Comparison of ENCODE assay signal across 8 mouse cellular contexts in the genomic region with DNA sequence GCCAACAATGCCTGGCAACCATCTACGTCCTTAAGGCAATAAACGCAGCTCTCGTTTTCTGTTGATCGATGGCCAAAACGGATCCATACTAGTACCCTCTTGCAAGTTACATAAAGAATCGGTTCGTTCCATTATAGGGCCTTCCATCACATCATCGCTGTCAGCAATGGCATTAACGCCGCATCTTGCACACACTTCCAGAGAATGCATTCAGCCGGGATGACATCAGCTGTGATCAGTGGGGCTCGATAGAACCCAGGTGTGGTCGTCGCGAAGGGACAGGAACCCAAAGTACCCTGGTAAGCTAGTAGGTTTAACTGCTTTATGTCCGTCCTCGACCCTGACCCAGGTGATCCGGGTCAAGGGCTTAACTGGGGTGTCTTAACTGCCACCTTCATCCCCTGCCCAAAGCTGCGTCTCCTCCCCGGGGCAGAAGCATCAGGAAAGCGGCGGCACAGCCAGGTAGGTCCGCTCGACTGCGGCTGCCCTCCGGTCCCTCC. TPM values are rescaled to one million over a fixed set of nuclear protein-coding genes. Genes with fewer than 3 reads are reported as not detected.
DNase-seq lines count a peak whose midpoint lies in the region; ATAC-seq and TF ChIP-seq lines count a peak whose summit lies in the region.

No protein-coding gene starts in this region.

- intact Hi-C loops in heart, postnatal 36 days (cut with DNase I) = loop anchor here (1.0 kb wide), 1 partner anchor 46 kb away; no protein-coding TSS in a partner anchor

- H3K36me3 ChIP-seq in kidney, postnatal 0 days (ENCODE audit: insufficient read depth, low read length) = peaks cover 9% of the 10 kb centered on the region
- H3K36me3 ChIP-seq in ES-E14 (ENCODE audit: control insufficient read depth, insufficient read depth, low read length, poor library complexity, severe bottlenecking) = peaks cover 35% of the 10 kb centered on the region
- H3K36me3 ChIP-seq in liver, embryonic 13.5 days = peaks cover 42% of the 10 kb centered on the region

- peak overlapping the region; percentile 93 for H3K4me3 ChIP-seq in kidney, postnatal 0 days (replicated peaks; ENCODE audit: low read depth, low read length)
- H3K4me3 ChIP-seq in ES-E14 (ENCODE audit: insufficient read depth in 1 of 2, low read depth in 1 of 2, low read length in 2 of 2, poor library complexity in 1 of 2, severe bottlenecking in 1 of 2) = peak overlapping the region; percentile 88 to 96
- H3K4me3 ChIP-seq in cortical plate, adult 2 months (ENCODE audit: insufficient read depth, low read length) = peak overlapping the region; percentile 71
- peak overlapping the region; percentile 96 for H3K4me3 ChIP-seq in liver, embryonic 13.5 days (replicated peaks)

- no peak for TF ChIP-seq POLR2A in cortical plate, adult 2 months (IDR thresholded peaks at IDR 0.05; ENCODE audit: extremely low read depth, insufficient read depth, low read length)

- under 1% methylated on average over 26 of the region's 26 CpGs for WGBS in kidney, postnatal 0 days
- WGBS in liver, embryonic 13.5 days (ENCODE audit: insufficient replicate concordance) = under 1% methylated on average over 26 of the region's 26 CpGs

- H3K27ac ChIP-seq in kidney, postnatal 0 days = peak overlapping the region; percentile 87
- H3K27ac ChIP-seq in ES-E14 (ENCODE audit: insufficient read depth, low read depth, low read length, poor library complexity, severe bottlenecking) = peak overlapping the region; percentile 78
- no peak overlapping the region for H3K27ac ChIP-seq in cortical plate, adult 2 months (ENCODE audit: insufficient read depth, low read length)
- H3K27ac ChIP-seq in liver, embryonic 13.5 days = peak overlapping the region; percentile 94

- peak overlapping the region; percentile 82 for H3K4me2 ChIP-seq in kidney, postnatal 0 days (ENCODE audit: low read length)
- H3K4me2 ChIP-seq in liver, embryonic 13.5 days = peak overlapping the region; percentile 74

- H3K9ac ChIP-seq in kidney, postnatal 0 days (ENCODE audit: low read depth, low read length) = peak overlapping the region; percentile 85
- peak overlapping the region; percentile 98 for H3K9ac ChIP-seq in ES-E14 (ENCODE audit: insufficient read depth, low read depth, low read length, poor library complexity, severe bottlenecking)
- H3K9ac ChIP-seq in liver, embryonic 13.5 days = peak overlapping the region; percentile 99

- ATAC-seq in kidney, postnatal 0 days (replicated peaks; ENCODE audit: low FRiP score, low read depth) = peak; percentile 25; the same call in 1 of the 2 replicates
- ATAC-seq in liver, embryonic 13.5 days (ENCODE audit: low read depth) = peak; percentile 42

- DNase-seq in kidney, postnatal 0 days (ENCODE audit: low spot score) = peak; percentile 40
- DNase-seq in kidney, adult 11 months = no peak
- no peak for DNase-seq in ES-E14 (ENCODE audit: low read depth, low spot score)
- peak; percentile 28 to 33 for DNase-seq in heart, postnatal 36 days
- DNase-seq in liver, embryonic 13.5 days = no peak
- DNase-seq in right cerebral cortex, postnatal 4 days = peak; percentile 14
- DNase-seq in urinary bladder, adult 18-20 months (ENCODE audit: low spot score in 2 of 2) = no peak

- H3K4me1 ChIP-seq in kidney, postnatal 0 days (replicated peaks; ENCODE audit: insufficient read depth, low read length) = 0 out of 2 replicates have a peak, but pooled peaks cover 8% of the 10 kb centered on the region
- peaks cover 2 to 7% of the 10 kb centered on the region in 2 experiments; a peak in 3 of 4 replicates for H3K4me1 ChIP-seq in ES-E14 (ENCODE audit: control insufficient read depth in 2 of 2, insufficient read depth in 2 of 2, low read length in 2 of 2, poor library complexity in 1 of 2)
- 0 out of 2 replicates have a peak, but pooled peaks cover 1% of the 10 kb centered on the region for H3K4me1 ChIP-seq in cortical plate, adult 2 months (ENCODE audit: control insufficient read depth, insufficient read depth, low read length)
- peaks cover 48% of the 10 kb centered on the region for H3K4me1 ChIP-seq in liver, embryonic 13.5 days (replicated peaks)

- in situ Hi-C loops in ES-E14 (cut with MboI; ENCODE audit: low sequenced_read_pairs in 2 of 2, unreplicated experiment in 2 of 2) = no loop called here

- no peaks in the 10 kb centered on the region for H3K27me3 ChIP-seq in kidney, postnatal 0 days (ENCODE audit: insufficient read depth, low read length)
- no peaks in the 10 kb centered on the region for H3K27me3 ChIP-seq in liver, embryonic 13.5 days

- H3K9me3 ChIP-seq in kidney, postnatal 0 days (replicated peaks; ENCODE audit: low read length) = no peaks in the 10 kb centered on the region
- H3K9me3 ChIP-seq in ES-E14 (ENCODE audit: control insufficient read depth, insufficient read depth, low read depth, low read length) = no peaks in the 10 kb centered on the region
- no peaks in the 10 kb centered on the region for H3K9me3 ChIP-seq in liver, embryonic 13.5 days (replicated peaks)

- TF ChIP-seq CTCF in kidney, postnatal 0 days (IDR thresholded peaks at IDR 0.05; ENCODE audit: low read depth) = no peak
- TF ChIP-seq CTCF in cortical plate, adult 2 months (IDR thresholded peaks at IDR 0.05; ENCODE audit: extremely low read depth, insufficient read depth, low read length) = no peak

TF ChIP-seq in ES-E14, 5 proteins besides CTCF, POLR2A, EP300 and RAD21:
- TF ChIP-seq ZNF384 (IDR thresholded peaks at IDR 0.05; ENCODE audit: low read depth, low read length) = no peak
- no peak for TF ChIP-seq CHD2 (IDR thresholded peaks at IDR 0.05; ENCODE audit: low read depth, low read length)
- TF ChIP-seq ZC3H11A (IDR thresholded peaks at IDR 0.05; ENCODE audit: borderline replicate concordance, low read depth, low read length) = no peak
- TF ChIP-seq HCFC1 (IDR thresholded peaks at IDR 0.05; ENCODE audit: borderline replicate concordance, insufficient read depth, low read length) = no peak
- TF ChIP-seq MAFK (IDR thresholded peaks at IDR 0.05; ENCODE audit: insufficient read depth, low read depth, low read length) = no peak

RNA-seq across cellular contexts. Expression of a gene that starts 0.6 kb away (rescaled TPM):
- polyA plus RNA-seq in kidney, postnatal 0 days (2015; fragmentation: Nextera tagmentation; extraction: Ambion mirVana) = 157 and 170 TPM in 2 replicates
- total RNA-seq in ES-E14 (2012; rRNA removed) = 212 and 245 TPM in 2 replicates
- 30.6 and 32.4 TPM in 2 replicates for polyA plus RNA-seq in cortical plate, adult 2 months (2012; rRNA removed)
- total RNA-seq in heart, postnatal 36 days (2021) = 10 to 100 TPM; 60.8 to 67.1 TPM
- 325 and 361 TPM in 2 replicates for polyA plus RNA-seq in liver, embryonic 13.5 days (2015; fragmentation: Nextera tagmentation; extraction: Ambion mirVana)

RNA-seq across cellular contexts. Expression of a gene that starts 26.8 kb away (rescaled TPM):
- 4.2 and 5.1 TPM in 2 replicates for polyA plus RNA-seq in kidney, postnatal 0 days (2015; fragmentation: Nextera tagmentation; extraction: Ambion mirVana)
- 3.6 and 5.7 TPM in 2 replicates for total RNA-seq in ES-E14 (2012; rRNA removed)
- 3.8 and 4.3 TPM in 2 replicates for polyA plus RNA-seq in cortical plate, adult 2 months (2012; rRNA removed)
- total RNA-seq in heart, postnatal 36 days (2021) = 1 to 10 TPM; 2.0 to 2.3 TPM
- polyA plus RNA-seq in liver, embryonic 13.5 days (2015; fragmentation: Nextera tagmentation; extraction: Ambion mirVana) = 1.1 TPM in 2 replicates

Comparison
In these comparisons a context has a peak if more than half of its experiments do, and no peak if none do; other contexts are left out.
1. DNase-seq: peak in kidney, postnatal 0 days (single experiment), heart, postnatal 36 days (2 of 2) and right cerebral cortex, postnatal 4 days (single experiment); none in kidney, adult 11 months (single experiment), ES-E14 (single experiment), liver, embryonic 13.5 days (single experiment) and urinary bladder, adult 18-20 months (0 of 2).
2. Peak in every context shown above with its lines, with median percentiles within 50 percentile points of each other: H3K4me3 ChIP-seq and H3K9ac ChIP-seq.